Mouse (Mus musculus) liver, adult 2 months (tissue): ENCODE measurements around the gene Trim2. TPM values are rescaled to one million over a fixed set of nuclear protein-coding genes. Genes with fewer than 3 reads are reported as not detected.

Source experiments
- DNase-seq: peaks from one replicate; pipeline ENCODE4 v3.0.0-alpha.2; 2011; ENCODE audit warnings: low read depth, low spot score; ENCODE audit errors: extremely low read depth
- H3K27ac ChIP-seq: fragments of 200-500 bp; replicated peaks from 2 replicates; pipeline ENCODE4 v1.5.1; 2012; ENCODE audit warnings: low read depth, mild to moderate bottlenecking, control low read depth, inconsistent platforms, low read length; ENCODE audit not compliant: insufficient read depth
- H3K27me3 ChIP-seq: fragments of 200-500 bp; 2 replicates; pipeline ENCODE4 v1.6.1; 2012; ENCODE audit warnings: mild to moderate bottlenecking, moderate library complexity, low read length, inconsistent platforms; ENCODE audit not compliant: control insufficient read depth, insufficient read depth
- H3K36me3 ChIP-seq: fragments of 200-500 bp; 2 replicates; pipeline ENCODE4 v1.6.1; 2012; ENCODE audit warnings: low read length, inconsistent platforms; ENCODE audit not compliant: control insufficient read depth, insufficient read depth
- H3K4me1 ChIP-seq: fragments of 200-500 bp; 2 replicates; pipeline ENCODE4 v1.6.1; 2011; ENCODE audit warnings: low read length; ENCODE audit not compliant: control insufficient read depth, insufficient read depth
- H3K4me3 ChIP-seq: fragments of 200-500 bp; 2 replicates; pipeline ENCODE4 v1.5.1; 2011; ENCODE audit warnings: low read depth, mild to moderate bottlenecking, control low read depth, low read length, moderate library complexity; ENCODE audit not compliant: insufficient read depth
- H3K79me2 ChIP-seq: fragments of 200-500 bp; 2 replicates; pipeline ENCODE4 v1.6.1; 2012; ENCODE audit warnings: inconsistent platforms, mild to moderate bottlenecking, low read length, moderate library complexity; ENCODE audit not compliant: control insufficient read depth, insufficient read depth
- H3K9ac ChIP-seq: fragments of 200-500 bp; 2 replicates; pipeline ENCODE4 v1.6.1; 2012; ENCODE audit warnings: low read depth, mild to moderate bottlenecking, control low read depth, inconsistent platforms, low read length
- CTCF ChIP-seq: fragments of 200-500 bp; IDR thresholded peaks from 2 replicates; pipeline ENCODE4 v1.5.1; 2011; ENCODE audit warnings: low read depth, low read length, control low read depth
- POLR2A ChIP-seq: fragments of 200-500 bp; IDR thresholded peaks from 2 replicates; pipeline ENCODE4 v1.6.1; 2011; ENCODE audit warnings: low read length, control low read depth; ENCODE audit not compliant: insufficient read depth; ENCODE audit errors: extremely low read depth
- WGBS: fragments of 180-500 bp; shearing (Covaris S2); methylation state at CpG from one replicate; pipeline ENCODE4 v1.1.7; 2018; 5-methylcytosine and 5-hydroxymethylcytosine counted together
- polyA plus RNA-seq: library from polyadenylated mRNA; depleted of rRNA; stranded (reverse); fragments of >200 nt; gene quantifications from 2 replicates; pipeline ENCODE4 v1.2.3, GENCODE M21; 2012
- total RNA-seq: library from RNA; depleted of rRNA; stranded (reverse); fragments of >200 nt; gene quantifications from 2 replicates; pipeline ENCODE4 v1.2.3, GENCODE M21; 2014

The Trim2 gene
- total and polyA plus RNA-seq, 2 experiments, result 10.0 to 27.4 TPM

GRCm38 (mm10) chr3:84303395-84303949 lies 3.2 kb downstream of the Trim2 start:
- H3K27me3 ChIP-seq, result no peaks in the 10 kb centered on the region
- no peaks in the 10 kb centered on the region for H3K79me2 ChIP-seq
- no peak overlapping the region for H3K4me3 ChIP-seq
- TF ChIP-seq POLR2A (no peak), CTCF (no peak)
- no peak for DNase-seq
- peaks cover 4% of the 10 kb centered on the region for H3K4me1 ChIP-seq
- H3K27ac ChIP-seq, result no peak overlapping the region
- H3K9ac ChIP-seq, result no peak overlapping the region
- no peaks in the 10 kb centered on the region for H3K36me3 ChIP-seq
- 95% methylated on average over 8 of the region's 8 CpGs for WGBS

GRCm38 (mm10) chr3:84302273-84302672 lies 4.4 kb downstream of the Trim2 start:
- no peak overlapping the region for H3K9ac ChIP-seq
- 21% methylated on average over 4 of the region's 4 CpGs for WGBS
- no peak overlapping the region for H3K27ac ChIP-seq
- peak; percentile 61 for DNase-seq
- H3K27me3 ChIP-seq, result no peaks in the 10 kb centered on the region
- TF ChIP-seq CTCF (peak; percentile 92), POLR2A (no peak)
- no peak overlapping the region for H3K4me3 ChIP-seq
- peaks cover 4% of the 10 kb centered on the region for H3K4me1 ChIP-seq
- no peaks in the 10 kb centered on the region for H3K36me3 ChIP-seq
- no peaks in the 10 kb centered on the region for H3K79me2 ChIP-seq

GRCm38 (mm10) chr3:84301674-84302073 lies 5.0 kb downstream of the Trim2 start:
- Histone ChIP-seq H3K27ac (no peak overlapping the region), H3K9ac (no peak overlapping the region), H3K27me3 (no peaks in the 10 kb centered on the region), H3K36me3 (no peaks in the 10 kb centered on the region), H3K79me2 (no peaks in the 10 kb centered on the region), H3K4me3 (no peak overlapping the region), H3K4me1 (peaks cover 4% of the 10 kb centered on the region)
- no peak for DNase-seq
- TF ChIP-seq CTCF (no peak), POLR2A (no peak)
- WGBS, result 95% methylated on average over 4 of the region's 4 CpGs

GRCm38 (mm10) chr3:84298186-84298585 lies 8.5 kb downstream of the Trim2 start:
- H3K79me2 ChIP-seq, result no peaks in the 10 kb centered on the region
- 38% methylated on average over 3 of the region's 3 CpGs for WGBS
- DNase-seq, result peak; percentile 16
- H3K4me1 ChIP-seq, result peaks cover 2% of the 10 kb centered on the region
- H3K9ac ChIP-seq, result no peak overlapping the region
- H3K4me3 ChIP-seq, result no peak overlapping the region
- no peaks in the 10 kb centered on the region for H3K27me3 ChIP-seq
- no peak overlapping the region for H3K27ac ChIP-seq
- H3K36me3 ChIP-seq, result no peaks in the 10 kb centered on the region
- TF ChIP-seq CTCF (no peak), POLR2A (no peak)

- TF ChIP-seq POLR2A, result no peak
- TF ChIP-seq CTCF, result no peak
- Histone ChIP-seq H3K36me3 (no peaks in the 10 kb centered on the region), H3K4me1 (peaks cover 2% of the 10 kb centered on the region), H3K4me3 (no peak overlapping the region), H3K79me2 (no peaks in the 10 kb centered on the region), H3K9ac (no peak overlapping the region), H3K27ac (no peak overlapping the region), H3K27me3 (no peaks in the 10 kb centered on the region)
- WGBS, result 88% methylated on average over 2 of the region's 2 CpGs
- no peak for DNase-seq
Observed at GRCm38 (mm10) chr3:84296676-84297075, 10.0 kb downstream of the Trim2 start.

GRCm38 (mm10) chr3:84294734-84295133 lies 11.9 kb downstream of the Trim2 start:
- Histone ChIP-seq H3K79me2 (no peaks in the 10 kb centered on the region), H3K36me3 (no peaks in the 10 kb centered on the region), H3K4me3 (no peak overlapping the region), H3K27ac (peak overlapping the region; percentile 38; the same call in 1 of the 2 replicates), H3K9ac (no peak overlapping the region), H3K27me3 (no peaks in the 10 kb centered on the region), H3K4me1 (peaks cover 2% of the 10 kb centered on the region)
- DNase-seq, result peak; percentile 80
- WGBS, result 40% methylated on average over 9 of the region's 9 CpGs
- TF ChIP-seq CTCF (no peak), POLR2A (no peak)
